Mouse (Mus musculus) olfactory bulb, adult 2 months (tissue): ENCODE measurements around the gene Ghr. TPM values are rescaled to one million over a fixed set of nuclear protein-coding genes. Genes with fewer than 3 reads are reported as not detected.

Experiments
- H3K27ac ChIP-seq: fragments of 200-500 bp; 2 replicates; pipeline ENCODE4 v1.5.1; 2012; ENCODE audit warnings: low read depth, low read length; ENCODE audit not compliant: insufficient read depth
- H3K4me1 ChIP-seq: fragments of 200-500 bp; 2 replicates; pipeline ENCODE4 v1.6.1; 2012; ENCODE audit warnings: low read length; ENCODE audit not compliant: control insufficient read depth, insufficient read depth
- H3K4me3 ChIP-seq: fragments of 200-500 bp; 2 replicates; pipeline ENCODE4 v1.5.1; 2012; ENCODE audit warnings: mild to moderate bottlenecking, low read depth, low read length, moderate library complexity; ENCODE audit not compliant: insufficient read depth
- CTCF ChIP-seq: fragments of 200-500 bp; IDR thresholded peaks from 2 replicates; pipeline ENCODE4 v1.5.1; 2012; ENCODE audit warnings: low read depth, mild to moderate bottlenecking, low read length, moderate library complexity; ENCODE audit not compliant: insufficient read depth
- POLR2A ChIP-seq: fragments of 200-500 bp; IDR thresholded peaks from 2 replicates; pipeline ENCODE4 v1.6.1; 2012; ENCODE audit warnings: mild to moderate bottlenecking, low read depth, low read length, moderate library complexity; ENCODE audit not compliant: insufficient read depth
- WGBS: fragments of 180-500 bp; shearing (Covaris S2); methylation state at CpG from one replicate; pipeline ENCODE4 v1.1.7; 2018; 5-methylcytosine and 5-hydroxymethylcytosine counted together
- polyA plus RNA-seq: library from polyadenylated mRNA; stranded (reverse); fragments of >200 nt; gene quantifications from 2 replicates; pipeline ENCODE4 v1.2.4, GENCODE M21; 2012; ENCODE audit warnings: low replicate concordance; ENCODE audit not compliant: missing spikeins, insufficient read depth, insufficient read length

Ghr gene
- polyA plus RNA-seq, 1 experiment: not detected

DNA sequence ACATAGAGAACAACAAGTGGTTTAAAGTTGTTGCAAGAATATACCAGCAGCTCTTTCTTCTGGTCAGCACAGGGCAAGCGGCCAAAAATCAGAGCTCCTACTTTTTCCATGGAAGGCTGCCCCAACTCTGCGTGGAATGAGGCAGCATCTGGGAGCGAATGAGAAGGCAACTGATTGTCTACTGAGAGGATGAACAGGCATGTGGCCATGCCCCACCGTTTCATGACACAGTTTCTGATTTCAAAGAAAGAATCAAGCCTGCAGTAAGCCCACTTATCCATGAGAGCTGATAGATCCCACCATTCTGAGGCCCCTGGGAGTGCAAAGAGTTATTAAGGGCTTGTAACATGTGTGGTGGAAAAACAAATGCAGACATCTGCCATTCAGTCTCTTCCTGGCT, 160.1 kb downstream of the Ghr start:
- 54% methylated on average over 4 of the region's 4 CpGs for WGBS
- H3K27ac ChIP-seq: no peak overlapping the region
- no peak for TF ChIP-seq CTCF
- TF ChIP-seq POLR2A: no peak
- H3K4me1 ChIP-seq: no peaks in the 10 kb centered on the region
- H3K4me3 ChIP-seq: no peak overlapping the region

DNA sequence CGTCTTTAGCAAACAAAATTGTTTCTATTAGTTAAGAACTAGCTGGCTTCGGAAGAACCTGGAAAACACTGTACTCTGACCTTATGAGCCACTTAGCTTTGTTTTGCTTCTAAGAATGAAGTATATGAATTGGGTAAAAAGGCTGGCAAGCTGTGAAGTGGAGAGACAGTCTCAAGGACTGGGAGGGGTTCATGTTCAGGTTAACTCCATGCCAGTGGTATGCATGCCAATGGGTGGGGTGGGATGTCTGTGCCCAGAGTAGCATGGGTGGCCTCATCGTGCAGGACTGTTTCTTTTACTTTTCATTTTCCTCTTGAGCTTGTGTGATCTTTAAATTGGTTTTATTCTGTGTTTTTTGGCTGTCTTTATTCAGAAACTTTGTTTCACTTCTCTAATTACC, 165.6 kb downstream of the Ghr start:
- Histone ChIP-seq H3K4me1 (no peaks in the 10 kb centered on the region), H3K27ac (no peak overlapping the region), H3K4me3 (no peak overlapping the region)
- TF ChIP-seq CTCF (no peak), POLR2A (no peak)
- 82% methylated on average over 3 of the region's 3 CpGs for WGBS

DNA sequence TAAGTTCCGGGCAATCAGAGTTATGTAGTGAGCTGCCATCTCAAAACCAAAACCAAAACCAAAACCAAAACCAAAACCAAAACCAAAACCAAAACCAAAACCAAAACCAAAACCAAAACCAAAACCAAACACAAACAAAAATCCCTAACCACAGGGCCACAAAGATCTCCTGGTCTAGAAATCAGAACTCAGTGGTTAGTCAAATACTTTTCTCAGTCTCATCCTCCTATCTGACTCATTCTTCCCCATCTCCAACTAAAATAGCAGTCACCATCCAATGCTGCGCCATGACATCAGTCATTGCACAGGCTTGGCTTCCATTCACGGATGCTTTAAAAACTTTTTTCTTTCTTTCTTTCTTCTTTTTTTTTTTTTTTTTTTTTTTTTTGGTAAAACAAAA, 170.2 kb downstream of the Ghr start:
- TF ChIP-seq POLR2A (no peak), CTCF (no peak)
- WGBS: 95% methylated on average over 3 of the region's 3 CpGs
- Histone ChIP-seq H3K27ac (no peak overlapping the region), H3K4me3 (no peak overlapping the region), H3K4me1 (no peaks in the 10 kb centered on the region)

DNA sequence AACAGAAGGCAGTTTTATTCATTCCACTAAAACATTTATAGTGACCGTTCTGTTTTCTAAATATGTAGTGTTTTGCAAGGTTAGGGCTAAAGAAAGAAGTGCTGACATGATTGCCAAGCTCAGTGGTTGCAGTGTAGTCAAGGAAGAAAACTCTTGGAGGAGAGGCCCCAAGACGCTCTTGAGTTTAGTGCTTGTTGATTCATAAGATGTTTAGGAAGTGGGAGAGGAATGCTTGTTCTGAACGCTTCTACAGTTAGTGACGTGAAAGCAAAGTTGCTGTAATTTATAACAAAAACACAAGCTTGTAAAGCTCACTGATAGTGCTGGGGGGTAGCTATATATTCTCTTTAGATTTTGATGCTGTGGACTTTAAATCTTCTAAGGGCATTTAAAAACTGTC, 174.8 kb downstream of the Ghr start:
- TF ChIP-seq CTCF (no peak), POLR2A (no peak)
- Histone ChIP-seq H3K4me1 (no peaks in the 10 kb centered on the region), H3K27ac (no peak overlapping the region), H3K4me3 (no peak overlapping the region)
- 84% methylated on average over 4 of the region's 4 CpGs for WGBS

DNA sequence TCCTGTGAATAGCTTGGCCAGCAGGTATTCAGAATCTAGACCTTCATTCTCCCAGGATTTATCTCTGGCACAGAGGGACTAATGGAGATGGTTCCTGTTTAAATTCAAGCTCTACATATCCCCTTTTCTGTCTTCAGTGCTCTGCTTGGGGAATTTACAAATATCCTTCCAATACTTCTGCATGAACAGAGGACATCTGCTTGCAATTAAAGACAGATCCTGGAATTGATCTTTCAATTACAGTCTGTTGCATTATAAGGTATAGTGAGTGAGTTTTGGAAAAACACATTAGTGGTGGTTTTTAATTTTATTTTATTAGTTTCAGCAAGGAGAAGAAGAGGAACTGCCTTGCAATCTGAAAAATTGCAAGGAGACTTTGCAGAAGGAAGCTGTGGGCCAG, 184.1 kb downstream of the Ghr start:
- H3K27ac ChIP-seq: no peak overlapping the region

DNA sequence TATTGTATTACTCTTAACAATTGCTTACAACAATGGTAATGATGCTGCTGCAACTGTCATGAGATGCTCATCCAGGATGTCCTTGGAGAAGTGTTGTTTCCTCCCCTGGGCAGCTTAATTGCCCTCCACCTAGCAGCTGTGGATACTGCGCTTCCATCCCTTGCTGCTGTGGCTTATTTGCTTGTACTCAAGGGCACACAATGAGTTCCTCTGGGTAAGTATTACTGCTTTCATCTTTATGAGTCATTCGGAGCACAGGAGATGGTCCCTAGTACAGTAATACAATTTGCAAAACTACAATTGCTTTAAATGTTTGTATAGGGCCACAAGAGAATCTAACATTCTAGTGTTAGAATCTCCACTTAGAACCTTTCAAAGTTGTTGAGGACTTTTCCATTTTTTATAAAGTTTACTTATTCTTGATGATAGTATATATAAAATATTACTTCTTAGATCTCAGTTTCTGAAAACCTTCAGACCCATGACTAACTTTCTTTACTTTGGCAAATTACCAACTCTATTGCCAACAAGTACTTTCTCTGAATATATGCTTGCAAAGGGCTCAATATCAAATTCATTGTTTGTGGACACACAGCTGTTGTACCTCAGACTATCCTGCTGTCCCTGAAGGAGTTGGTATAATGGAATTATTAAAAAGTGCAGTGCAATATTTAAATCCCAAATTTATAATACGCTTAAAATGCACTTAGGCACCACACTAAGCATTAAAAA, 185.8 kb downstream of the Ghr start:
- TF ChIP-seq POLR2A (no peak), CTCF (no peak)
- no peak overlapping the region for H3K27ac ChIP-seq
- 65% methylated on average over 3 of the region's 3 CpGs for WGBS
- no peak overlapping the region for H3K4me3 ChIP-seq
- no peaks in the 10 kb centered on the region for H3K4me1 ChIP-seq

More for the DNA sequence above, 184.1 kb downstream of the Ghr start:
- TF ChIP-seq POLR2A (no peak), CTCF (no peak)
- H3K4me1 ChIP-seq: no peaks in the 10 kb centered on the region
- H3K4me3 ChIP-seq: no peak overlapping the region

DNA sequence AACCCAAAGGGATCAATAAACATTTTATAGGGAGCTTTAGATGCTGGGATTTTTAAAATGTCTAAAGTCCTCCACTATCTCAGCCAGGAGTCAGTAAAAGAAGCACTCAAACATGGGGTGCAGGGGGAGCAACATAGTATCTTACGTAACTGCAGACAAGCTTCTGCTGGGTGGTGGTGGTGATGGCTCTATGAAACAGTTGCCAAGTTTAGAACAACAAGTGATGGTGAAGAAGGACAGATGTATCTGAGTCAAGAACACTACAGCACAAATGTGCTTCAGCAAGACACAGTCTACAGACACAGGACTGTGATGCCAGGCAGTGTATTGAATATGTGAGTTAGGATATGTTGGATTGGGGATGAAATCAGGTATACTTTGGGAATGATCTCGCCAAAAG, 187.1 kb downstream of the Ghr start:
- Histone ChIP-seq H3K4me3 (no peak overlapping the region), H3K27ac (no peak overlapping the region), H3K4me1 (no peaks in the 10 kb centered on the region)
- no peak for TF ChIP-seq POLR2A
- TF ChIP-seq CTCF: no peak
- WGBS: 95% methylated on average over 2 of the region's 2 CpGs

DNA sequence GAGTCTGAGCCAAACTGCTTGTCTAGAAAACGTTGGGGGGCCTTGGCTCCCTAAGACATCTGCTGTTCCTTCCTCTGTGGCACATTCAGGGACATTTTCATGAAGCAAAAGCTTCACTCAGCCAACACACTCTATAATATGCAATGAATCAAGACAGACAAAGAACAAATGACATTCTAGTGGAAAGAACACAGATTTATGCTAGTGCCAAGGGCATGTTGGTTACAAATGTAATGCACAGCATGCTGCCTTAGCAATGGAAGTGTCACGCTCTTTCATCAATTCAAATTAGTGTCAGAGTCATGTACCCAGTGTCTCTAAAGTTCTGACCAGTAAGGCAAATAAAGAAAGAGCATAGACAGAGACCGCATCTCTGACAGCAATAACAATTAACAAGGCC, 187.6 kb downstream of the Ghr start:
- H3K4me1 ChIP-seq: no peaks in the 10 kb centered on the region
- 70% methylated on average over 3 of the region's 3 CpGs for whole genome bisulfite sequencing
- TF ChIP-seq POLR2A (no peak), CTCF (no peak)
- no peak overlapping the region for H3K27ac ChIP-seq
- H3K4me3 ChIP-seq: no peak overlapping the region

DNA sequence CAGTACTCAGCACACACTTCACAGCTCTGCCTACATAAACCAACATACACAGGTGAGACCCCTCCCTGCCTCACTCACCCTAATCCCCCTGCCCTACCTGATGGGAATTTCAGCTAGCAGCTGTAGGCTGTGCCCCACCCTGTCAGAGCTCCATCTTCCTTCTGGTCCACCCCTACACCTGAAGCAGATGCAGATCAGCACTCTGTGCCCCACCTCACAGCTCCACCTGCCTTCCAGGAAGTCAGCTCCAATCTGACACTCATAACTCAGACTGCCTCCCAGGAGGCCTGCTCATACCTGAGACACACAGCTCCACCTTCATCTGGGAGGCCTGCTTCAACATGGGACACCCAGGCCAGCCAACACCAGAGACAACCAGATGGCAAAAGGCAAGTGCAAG, 192.6 kb downstream of the Ghr start:
- Histone ChIP-seq H3K27ac (no peak overlapping the region), H3K4me1 (no peaks in the 10 kb centered on the region), H3K4me3 (no peak overlapping the region)
- no peak for TF ChIP-seq CTCF

DNA sequence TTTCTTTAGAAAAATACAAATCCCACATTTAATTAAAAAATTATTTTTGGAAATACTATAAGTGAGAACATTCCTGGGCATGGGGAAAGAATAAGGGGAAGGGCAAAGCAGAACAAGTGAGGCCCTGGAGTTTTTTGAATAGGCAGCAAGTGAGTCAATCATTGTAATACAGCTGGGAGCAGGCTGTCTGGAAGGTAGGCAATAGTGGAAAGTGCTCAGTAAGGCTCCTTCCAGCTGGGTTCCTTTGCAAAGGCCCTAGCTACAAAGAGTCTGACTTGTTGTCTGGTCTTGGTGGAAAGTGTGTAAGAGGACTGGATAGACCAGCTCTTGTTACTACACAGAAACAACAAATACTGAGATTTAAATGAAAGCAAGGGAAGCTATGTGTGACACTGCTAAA, 194.3 kb downstream of the Ghr start:
- Histone ChIP-seq H3K4me3 (no peak overlapping the region), H3K27ac (no peak overlapping the region), H3K4me1 (0 out of 2 replicates have a peak, but pooled peaks cover 2% of the 10 kb centered on the region)
- TF ChIP-seq POLR2A (no peak), CTCF (no peak)
